Mouse (Mus musculus) midbrain, postnatal 0 days (tissue): ENCODE measurements at regions not wholly inside any gene's neighbourhood (a gene's known extent, or its start where the extent isn't known, plus 50 kb on each side); places are given as distances from the start of the nearest gene placed in this dataset.

Source experiments
- ATAC-seq: fragments of 200-750 bp; cut with Nextera tagmentation; 2 replicates; pipeline ENCODE4 v1.8.0; 2017; ENCODE audit warnings: moderate number of reproducible peaks, mild to moderate bottlenecking, moderate TSS enrichment, moderate library complexity; ENCODE audit not compliant: low FRiP score
- DNase-seq: peaks from one replicate; pipeline ENCODE4 v3.0.0-alpha.2; 2015; ENCODE audit warnings: low spot score
- H3K27ac ChIP-seq: fragments of 300-500 bp; sonication (generic); 2 replicates; pipeline ENCODE4 v1.5.1; 2014; ENCODE audit warnings: low read depth, mild to moderate bottlenecking, low read length, mixed read lengths
- H3K27me3 ChIP-seq: fragments of 300-500 bp; sonication (generic); 2 replicates; pipeline ENCODE4 v1.6.1; 2014; ENCODE audit warnings: low read length, control low read depth, mixed read lengths; ENCODE audit not compliant: insufficient read depth
- H3K36me3 ChIP-seq: fragments of 300-500 bp; sonication (generic); 2 replicates; pipeline ENCODE4 v1.6.1; 2014; ENCODE audit warnings: low read length, control low read depth, mixed read lengths; ENCODE audit not compliant: insufficient read depth
- H3K4me1 ChIP-seq: fragments of 300-500 bp; sonication (generic); 2 replicates; pipeline ENCODE4 v1.6.1; 2014; ENCODE audit warnings: mild to moderate bottlenecking, control low read depth, antibody characterized with exemption, low read length, mixed read lengths; ENCODE audit not compliant: insufficient read depth
- H3K4me2 ChIP-seq: fragments of 300-500 bp; sonication (generic); 2 replicates; pipeline ENCODE4 v1.6.1; 2014; ENCODE audit warnings: low read depth, mild to moderate bottlenecking, low read length, mixed read lengths; ENCODE audit not compliant: poor library complexity, severe bottlenecking
- H3K4me3 ChIP-seq: fragments of 300-500 bp; sonication (generic); 2 replicates; pipeline ENCODE4 v1.5.1; 2014; ENCODE audit warnings: low read depth, mild to moderate bottlenecking, low read length, moderate library complexity
- H3K9ac ChIP-seq: fragments of 300-500 bp; sonication (generic); replicated peaks from 2 replicates; pipeline ENCODE4 v1.6.1; 2014; ENCODE audit warnings: mild to moderate bottlenecking, low read length, moderate library complexity, mixed read lengths; ENCODE audit not compliant: poor library complexity, severe bottlenecking
- H3K9me3 ChIP-seq: fragments of 300-500 bp; sonication (generic); 2 replicates; pipeline ENCODE4 v1.6.1; 2016; ENCODE audit warnings: low read length, control low read depth
- CTCF ChIP-seq: IDR thresholded peaks from 2 replicates; pipeline ENCODE4 v1.5.1; 2016; ENCODE audit warnings: antibody characterized with exemption, mild to moderate bottlenecking
- WGBS: fragments of 180-500 bp; shearing (Covaris S2); extraction: QIAGEN DNeasy Blood & Tissue Kit; methylation state at CpG from one replicate; pipeline ENCODE4 v1.1.7; 2014; 5-methylcytosine and 5-hydroxymethylcytosine counted together

DNA sequence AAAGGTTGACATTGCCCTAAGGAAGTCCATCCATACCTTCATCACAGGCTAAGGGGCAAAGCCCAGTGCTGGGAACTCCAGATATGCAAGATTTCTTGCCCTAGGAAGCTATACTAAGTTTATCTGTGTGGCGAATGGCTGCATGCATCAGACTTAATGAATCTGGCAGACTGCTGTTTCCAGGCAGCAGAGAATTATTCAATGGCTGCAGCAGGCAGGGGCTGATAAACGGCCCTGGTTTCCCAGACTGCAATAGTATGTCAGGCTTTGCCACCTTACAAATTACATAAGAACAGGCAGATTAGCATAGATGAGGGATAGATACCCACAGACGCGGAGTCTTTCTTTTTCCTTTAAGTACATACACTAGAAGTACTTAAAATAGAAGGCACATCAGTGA lies 350.2 kb downstream of the Tmem114 start:
- no peak overlapping the region for H3K9ac ChIP-seq
- DNase-seq (peak; percentile 37), ATAC-seq (no peak)
- no peaks in the 10 kb centered on the region for H3K4me1 ChIP-seq
- peak overlapping the region; percentile 58 for H3K27ac ChIP-seq
- 35% methylated on average over 4 of the region's 4 CpGs for WGBS
- no peak overlapping the region for H3K4me2 ChIP-seq
- no peak overlapping the region for H3K4me3 ChIP-seq
- no peak for TF ChIP-seq CTCF
- H3K27me3 ChIP-seq: no peaks in the 10 kb centered on the region
- no peaks in the 10 kb centered on the region for H3K36me3 ChIP-seq
- H3K9me3 ChIP-seq: no peaks in the 10 kb centered on the region

- H3K4me2 ChIP-seq: no peak overlapping the region
- TF ChIP-seq CTCF: no peak
Measured at GRCm38 (mm10) chr16:8053936-8054335, 371.0 kb downstream of the Tmem114 start.

DNA sequence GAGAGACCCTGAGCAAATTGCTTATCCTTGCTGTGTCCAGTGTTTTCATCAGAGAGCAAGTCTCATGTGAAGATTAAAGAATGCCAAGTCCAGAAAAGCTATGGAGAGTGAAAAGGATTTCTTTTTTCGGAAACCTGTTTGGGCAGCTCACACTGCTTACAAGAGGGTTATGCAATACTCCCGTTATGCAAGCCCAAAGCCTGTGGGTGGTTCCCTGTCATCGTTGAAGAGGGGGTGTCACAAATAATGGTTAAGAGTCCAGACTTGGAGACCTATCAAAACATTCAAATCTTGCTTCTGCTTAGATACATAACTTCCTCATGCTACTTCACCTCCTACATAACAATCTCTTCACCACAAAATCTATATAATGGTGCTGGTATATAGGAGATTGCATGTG lies 416.0 kb downstream of the Tmem114 start:
- Histone ChIP-seq H3K4me3 (no peak overlapping the region), H3K27me3 (no peaks in the 10 kb centered on the region), H3K9ac (no peak overlapping the region), H3K4me2 (no peak overlapping the region), H3K36me3 (no peaks in the 10 kb centered on the region), H3K27ac (no peak overlapping the region), H3K4me1 (no peaks in the 10 kb centered on the region), H3K9me3 (no peaks in the 10 kb centered on the region)
- DNase-seq (no peak), ATAC-seq (no peak)
- WGBS: 71% methylated on average over 3 of the region's 3 CpGs
- TF ChIP-seq CTCF: no peak

More at GRCm38 (mm10) chr16:8053936-8054335, 371.0 kb downstream of the Tmem114 start:
- Histone ChIP-seq H3K4me1 (no peaks in the 10 kb centered on the region), H3K27me3 (no peaks in the 10 kb centered on the region), H3K4me3 (no peak overlapping the region), H3K27ac (no peak overlapping the region), H3K9me3 (no peaks in the 10 kb centered on the region), H3K36me3 (no peaks in the 10 kb centered on the region), H3K9ac (no peak overlapping the region)
- DNase-seq (no peak), ATAC-seq (no peak)
- WGBS: 76% methylated on average over 5 of the region's 5 CpGs

DNA sequence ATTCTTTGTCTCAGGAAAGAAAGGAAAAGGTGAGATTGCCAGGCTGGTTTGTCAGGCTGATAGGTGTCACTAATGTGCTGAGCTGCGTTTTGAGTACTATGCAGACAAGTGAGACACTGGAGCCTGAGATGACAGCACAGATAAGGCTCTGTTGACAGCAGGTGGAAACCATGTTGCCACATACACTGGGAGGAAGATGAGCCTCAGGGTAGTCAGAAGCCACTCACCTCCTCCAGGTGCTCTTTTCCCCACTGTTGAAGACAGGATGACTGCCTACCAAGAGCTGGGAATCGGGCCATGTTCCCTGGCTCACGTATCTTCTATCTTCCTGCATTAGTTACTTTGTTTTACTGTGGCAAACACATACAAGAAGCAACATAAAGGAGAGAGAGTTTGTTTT lies 418.3 kb downstream of the Tmem114 start:
- DNase-seq (no peak), ATAC-seq (no peak)
- Histone ChIP-seq H3K4me1 (no peaks in the 10 kb centered on the region), H3K27me3 (no peaks in the 10 kb centered on the region), H3K36me3 (no peaks in the 10 kb centered on the region), H3K4me2 (no peak overlapping the region), H3K9me3 (no peaks in the 10 kb centered on the region), H3K9ac (no peak overlapping the region), H3K27ac (no peak overlapping the region), H3K4me3 (no peak overlapping the region)
- no peak for TF ChIP-seq CTCF
- 76% methylated on average over 3 of the region's 3 CpGs for WGBS

GRCm38 (mm10) chr16:8002339-8003089 lies 422.4 kb downstream of the Tmem114 start:
- ATAC-seq: no peak
- no peak overlapping the region for H3K4me3 ChIP-seq
- H3K27me3 ChIP-seq: no peaks in the 10 kb centered on the region
- H3K4me1 ChIP-seq: no peaks in the 10 kb centered on the region
- H3K9me3 ChIP-seq: no peaks in the 10 kb centered on the region
- no peak for DNase-seq
- no peak overlapping the region for H3K9ac ChIP-seq
- no peak for TF ChIP-seq CTCF
- WGBS: 87% methylated on average over 7 of the region's 7 CpGs
- H3K36me3 ChIP-seq: no peaks in the 10 kb centered on the region
- no peak overlapping the region for H3K27ac ChIP-seq
- no peak overlapping the region for H3K4me2 ChIP-seq

GRCm38 (mm10) chr16:7982816-7983215 lies 442.1 kb downstream of the Tmem114 start:
- H3K27me3 ChIP-seq: no peaks in the 10 kb centered on the region
- H3K9ac ChIP-seq: no peak overlapping the region
- H3K27ac ChIP-seq: no peak overlapping the region
- WGBS: 24% methylated on average over 10 of the region's 10 CpGs
- ATAC-seq (no peak), DNase-seq (peak; percentile 16)
- no peaks in the 10 kb centered on the region for H3K9me3 ChIP-seq
- H3K4me2 ChIP-seq: peak overlapping the region; percentile 30; the same call in 1 of the 2 replicates
- peak; percentile 44 for TF ChIP-seq CTCF
- H3K4me1 ChIP-seq: 0 out of 2 replicates have a peak, but pooled peaks cover 2% of the 10 kb centered on the region
- no peaks in the 10 kb centered on the region for H3K36me3 ChIP-seq
- no peak overlapping the region for H3K4me3 ChIP-seq
